Mouse (Mus musculus): ENCODE measurements at regions not wholly inside any gene's neighbourhood (a gene's known extent, or its start where the extent isn't known, plus 50 kb on each side); places are given as distances from the start of the nearest gene placed in this dataset.

DNA sequence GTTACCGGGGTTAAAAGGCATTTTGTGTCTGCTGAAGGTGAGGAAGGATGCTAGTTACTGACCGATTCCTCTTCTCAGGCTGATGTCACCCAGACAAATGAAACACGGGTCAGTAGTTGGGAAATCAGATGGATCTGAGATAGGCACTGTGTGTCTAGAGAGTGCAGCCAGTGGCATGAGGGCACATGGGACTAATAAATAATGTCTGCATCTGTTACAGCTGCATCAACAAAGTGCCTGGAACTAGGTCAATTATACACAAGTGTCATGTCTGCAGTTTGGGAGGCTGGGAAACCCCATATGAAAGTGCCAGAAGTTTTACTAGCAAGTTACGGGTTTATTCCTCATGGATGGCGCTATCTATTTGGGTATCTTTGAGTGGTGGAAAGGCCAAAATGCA, 68.8 kb downstream of the Cxcl12 start:
- TF ChIP-seq CTCF (IDR thresholded peaks at IDR 0.05) (no peak), EP300 (IDR thresholded peaks at IDR 0.05) (no peak)

Measured in lung, postnatal 0 days (tissue).